Mouse (Mus musculus) forebrain, embryonic 16.5 days (tissue): ENCODE data around the gene Hdhd5. TPM values are rescaled to one million over a fixed set of nuclear protein-coding genes. Genes with fewer than 3 reads are reported as not detected.
A peak's percentile ranks its signal among the peaks of the same experiment; 100 is the strongest.

Experiments used
- ATAC-seq: fragments of 200-750 bp; cut with Nextera tagmentation; 2 replicates; pipeline ENCODE4 v1.8.0; 2017; ENCODE audit warnings: mild to moderate bottlenecking, moderate library complexity
- H3K27ac ChIP-seq: fragments of 300-500 bp; sonication (generic); 2 replicates; pipeline ENCODE4 v1.5.1; 2014; ENCODE audit warnings: low read length, control low read depth
- H3K27me3 ChIP-seq: fragments of 300-500 bp; sonication (generic); replicated peaks from 2 replicates; pipeline ENCODE4 v1.6.1; 2014; ENCODE audit warnings: low read length; ENCODE audit not compliant: control insufficient read depth, insufficient read depth
- H3K36me3 ChIP-seq: fragments of 300-500 bp; sonication (generic); 2 replicates; pipeline ENCODE4 v1.6.1; 2014; ENCODE audit not compliant: control insufficient read depth, insufficient read depth
- H3K4me1 ChIP-seq: fragments of 300-500 bp; sonication (generic); replicated peaks from 2 replicates; pipeline ENCODE4 v1.6.1; 2014; ENCODE audit warnings: low read length; ENCODE audit not compliant: control insufficient read depth, insufficient read depth
- H3K4me2 ChIP-seq: fragments of 300-500 bp; sonication (generic); 2 replicates; pipeline ENCODE4 v1.6.1; 2014; ENCODE audit warnings: mild to moderate bottlenecking, low read length, control low read depth
- H3K4me3 ChIP-seq: fragments of 300-500 bp; sonication (generic); replicated peaks from 2 replicates; pipeline ENCODE4 v1.5.1; 2014; ENCODE audit warnings: mild to moderate bottlenecking, low read length, control low read depth
- H3K9ac ChIP-seq: fragments of 300-500 bp; sonication (generic); replicated peaks from 2 replicates; pipeline ENCODE4 v1.6.1; 2014; ENCODE audit warnings: low read depth, low read length, control low read depth
- H3K9me3 ChIP-seq: fragments of 300-500 bp; sonication (generic); 2 replicates; pipeline ENCODE4 v1.6.1; 2016; ENCODE audit warnings: low read length; ENCODE audit not compliant: control insufficient read depth
- WGBS: fragments of 180-500 bp; shearing (Covaris S2); extraction: QIAGEN DNeasy Blood & Tissue Kit; methylation state at CpG from one replicate; pipeline ENCODE4 v1.1.7; 2014; 5-methylcytosine and 5-hydroxymethylcytosine counted together
- polyA plus RNA-seq: library from polyadenylated mRNA; unstranded; fragments of >200 nt; fragmentation: Nextera tagmentation; extraction: Ambion mirVana; gene quantifications from 2 replicates; pipeline ENCODE4 v1.2.1, GENCODE M21; 2015

Hdhd5 gene
- polyA plus RNA-seq, 1 experiment from 2014 or later, result 15.3 TPM

DNA sequence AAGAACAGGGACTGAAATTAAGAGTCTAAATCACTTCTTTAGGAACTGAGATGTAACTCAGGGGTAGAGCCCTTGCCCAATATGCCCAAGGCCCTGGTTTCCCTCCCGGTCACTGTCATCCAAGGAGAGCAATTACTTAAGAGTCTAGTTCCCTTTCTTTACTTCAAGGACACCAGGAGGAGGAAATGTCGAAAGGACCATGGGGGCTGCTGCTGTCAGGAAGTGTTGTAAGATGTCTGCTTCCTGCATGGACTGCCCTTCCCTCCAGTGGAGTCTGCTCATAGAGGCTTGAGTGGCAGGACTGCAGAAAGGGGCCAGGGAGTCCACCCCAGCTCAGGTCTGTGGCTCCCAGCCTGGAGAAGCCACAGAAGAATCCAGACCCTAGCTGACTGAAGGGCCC, 51.8 kb downstream of the Hdhd5 start:
- H3K4me2 ChIP-seq, result no peak overlapping the region
- H3K36me3 ChIP-seq, result no peaks in the 10 kb centered on the region
- no peak overlapping the region for H3K9ac ChIP-seq

DNA sequence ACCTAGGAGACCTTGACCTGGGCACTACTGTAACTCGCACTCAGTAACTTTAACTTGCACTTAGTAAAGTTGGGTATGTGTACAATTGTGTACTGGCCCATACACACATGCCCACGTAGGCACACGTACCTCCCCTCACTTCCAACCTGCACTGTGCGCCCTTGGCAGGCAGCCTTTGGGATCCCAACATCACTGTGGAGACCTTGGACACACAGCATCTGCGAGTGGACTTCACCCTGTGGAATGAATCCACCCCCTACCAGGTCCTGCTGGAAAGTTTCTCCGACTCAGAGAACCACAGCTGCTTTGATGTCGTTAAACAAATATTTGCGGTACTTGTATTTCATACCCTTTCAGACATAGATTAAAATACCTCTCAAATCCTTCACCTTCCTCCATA, 55.8 kb downstream of the Hdhd5 start:
- H3K9me3 ChIP-seq, result no peaks in the 10 kb centered on the region
- H3K4me2 ChIP-seq, result no peak overlapping the region
- no peaks in the 10 kb centered on the region for H3K27me3 ChIP-seq
- ATAC-seq, result no peak
- no peak overlapping the region for H3K27ac ChIP-seq
- no peak overlapping the region for H3K9ac ChIP-seq
- peaks cover 23% of the 10 kb centered on the region for H3K4me1 ChIP-seq
- WGBS, result 82% methylated on average over 8 of the region's 8 CpGs
- no peak overlapping the region for H3K4me3 ChIP-seq
- H3K36me3 ChIP-seq, result no peaks in the 10 kb centered on the region

More for the DNA sequence above, 51.8 kb downstream of the Hdhd5 start:
- Histone ChIP-seq H3K27me3 (no peaks in the 10 kb centered on the region), H3K27ac (no peak overlapping the region), H3K4me1 (no peaks in the 10 kb centered on the region), H3K9me3 (no peaks in the 10 kb centered on the region), H3K4me3 (no peak overlapping the region)
- 87% methylated on average over 2 of the region's 2 CpGs for WGBS
- ATAC-seq, result no peak

DNA sequence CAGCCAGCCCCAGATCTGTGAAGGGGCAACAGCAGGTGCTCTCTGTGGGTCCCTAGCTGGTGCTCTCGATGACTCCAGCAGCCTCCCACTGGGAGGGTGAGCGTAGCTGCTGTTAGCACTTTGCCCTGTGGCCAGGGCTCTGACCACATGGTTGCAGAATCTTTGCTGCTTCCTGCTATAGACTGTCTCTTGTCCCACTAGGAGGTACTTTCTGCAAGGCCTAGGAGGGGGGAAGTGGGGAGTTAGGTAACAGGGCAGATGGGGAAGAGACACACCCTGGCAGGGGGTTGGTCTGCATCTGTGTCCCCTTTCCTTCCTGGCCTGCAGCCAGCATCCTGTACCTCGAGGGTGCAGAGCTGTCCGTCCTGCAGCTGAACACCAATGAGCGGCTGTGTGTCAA, 57.7 kb downstream of the Hdhd5 start:
- whole genome bisulfite sequencing, result 32% methylated on average over 5 of the region's 5 CpGs
- Histone ChIP-seq H3K27ac (no peak overlapping the region), H3K4me1 (peaks cover 23% of the 10 kb centered on the region), H3K4me3 (no peak overlapping the region), H3K4me2 (no peak overlapping the region), H3K9ac (no peak overlapping the region), H3K27me3 (no peaks in the 10 kb centered on the region), H3K36me3 (no peaks in the 10 kb centered on the region), H3K9me3 (no peaks in the 10 kb centered on the region)
- no peak for ATAC-seq

DNA sequence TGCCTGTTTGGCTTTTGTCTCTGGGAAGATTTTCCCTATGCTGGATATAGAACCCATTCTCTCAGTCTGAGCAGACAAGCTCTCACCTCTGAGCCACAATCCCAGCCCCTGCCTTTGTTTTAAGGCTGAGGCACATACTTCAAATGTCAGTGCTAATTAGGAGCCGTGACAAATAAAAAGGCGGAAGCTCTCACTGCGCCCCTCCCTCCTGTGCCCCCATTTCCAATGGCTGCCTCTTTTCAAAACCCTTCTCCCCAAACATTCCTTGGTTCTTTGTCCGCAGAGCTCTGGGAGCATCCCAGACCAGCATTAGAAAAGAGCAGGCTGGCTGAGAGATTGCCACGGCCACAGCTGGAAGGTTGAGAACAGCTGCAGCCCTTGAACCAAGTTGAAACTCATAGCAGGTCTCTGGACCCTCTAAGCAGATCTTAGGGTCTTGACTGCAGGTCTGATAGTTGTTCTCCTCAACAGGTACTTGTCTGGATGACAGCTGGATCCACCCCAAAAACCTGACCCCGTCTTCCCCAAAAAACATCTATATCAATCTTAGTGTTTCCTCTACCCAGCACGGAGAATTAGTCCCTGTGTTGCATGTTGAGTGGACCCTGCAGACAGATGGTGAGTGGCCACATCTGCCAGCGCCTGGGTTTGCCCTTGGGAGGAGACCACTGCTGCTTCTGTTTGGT, 58.5 kb downstream of the Hdhd5 start:
- 15% methylated on average over 8 of the region's 8 CpGs for WGBS
- Histone ChIP-seq H3K4me1 (peaks cover 23% of the 10 kb centered on the region), H3K9me3 (no peaks in the 10 kb centered on the region), H3K36me3 (no peaks in the 10 kb centered on the region), H3K27ac (peak overlapping the region; percentile 77), H3K4me2 (peak overlapping the region; percentile 18; the same call in 1 of the 2 replicates), H3K27me3 (no peaks in the 10 kb centered on the region), H3K4me3 (no peak overlapping the region), H3K9ac (no peak overlapping the region)
- ATAC-seq, result peak; percentile 70

DNA sequence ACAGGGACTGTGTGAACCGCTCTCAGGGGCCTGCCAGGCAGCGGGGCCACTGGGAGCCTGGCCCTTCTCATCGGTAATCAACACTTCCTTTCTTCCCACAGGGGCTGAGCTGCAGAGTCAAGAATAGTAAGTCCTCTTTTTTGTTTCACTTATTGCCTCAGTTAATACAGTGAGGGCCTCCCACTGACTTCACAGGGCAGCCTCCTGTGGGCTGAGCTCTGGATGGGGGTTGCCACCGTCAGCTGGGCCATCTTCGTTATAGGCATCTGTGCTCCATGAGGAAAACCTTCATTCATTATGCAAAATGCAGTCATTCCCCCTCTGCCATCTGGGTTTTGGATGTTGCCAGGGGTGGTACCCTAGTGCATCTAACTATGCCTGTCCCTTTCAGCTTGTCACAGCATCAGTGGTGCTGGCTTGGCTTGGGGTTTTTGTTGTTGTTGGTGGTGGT, 59.1 kb downstream of the Hdhd5 start:
- Histone ChIP-seq H3K27me3 (no peaks in the 10 kb centered on the region), H3K4me1 (peaks cover 23% of the 10 kb centered on the region), H3K9me3 (no peaks in the 10 kb centered on the region), H3K4me3 (no peak overlapping the region), H3K9ac (peak overlapping the region; percentile 22; the same call in 1 of the 2 replicates), H3K27ac (peak overlapping the region; percentile 77), H3K4me2 (no peak overlapping the region), H3K36me3 (no peaks in the 10 kb centered on the region)
- 2% methylated on average over 5 of the region's 5 CpGs for WGBS
- peak; percentile 89 for ATAC-seq

DNA sequence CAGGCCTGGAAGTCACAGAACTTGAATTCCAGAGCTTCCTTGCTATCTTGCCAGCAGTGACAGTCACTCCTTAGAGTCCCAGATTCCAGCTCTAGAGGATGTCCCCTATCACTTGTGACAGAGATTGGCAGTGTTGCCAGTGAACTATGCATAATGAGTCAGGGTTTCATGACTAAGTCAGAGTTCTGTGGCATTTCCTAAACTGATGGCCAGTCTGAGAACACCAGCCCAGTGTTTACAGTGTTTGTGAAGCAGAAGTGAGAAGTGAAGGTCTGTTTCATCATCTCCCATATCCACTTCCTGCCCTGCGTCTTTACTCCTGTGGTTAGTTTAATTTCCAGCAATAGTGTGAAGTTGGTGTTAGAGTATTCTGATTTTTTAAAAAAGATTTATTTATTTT, 60.5 kb downstream of the Hdhd5 start:
- Histone ChIP-seq H3K27me3 (no peaks in the 10 kb centered on the region), H3K9me3 (no peaks in the 10 kb centered on the region), H3K4me1 (peaks cover 23% of the 10 kb centered on the region), H3K4me3 (no peak overlapping the region), H3K9ac (no peak overlapping the region), H3K4me2 (no peak overlapping the region), H3K36me3 (no peaks in the 10 kb centered on the region), H3K27ac (no peak overlapping the region)
- 89% methylated on average over 1 of the region's 1 CpGs for WGBS
- no peak for ATAC-seq

DNA sequence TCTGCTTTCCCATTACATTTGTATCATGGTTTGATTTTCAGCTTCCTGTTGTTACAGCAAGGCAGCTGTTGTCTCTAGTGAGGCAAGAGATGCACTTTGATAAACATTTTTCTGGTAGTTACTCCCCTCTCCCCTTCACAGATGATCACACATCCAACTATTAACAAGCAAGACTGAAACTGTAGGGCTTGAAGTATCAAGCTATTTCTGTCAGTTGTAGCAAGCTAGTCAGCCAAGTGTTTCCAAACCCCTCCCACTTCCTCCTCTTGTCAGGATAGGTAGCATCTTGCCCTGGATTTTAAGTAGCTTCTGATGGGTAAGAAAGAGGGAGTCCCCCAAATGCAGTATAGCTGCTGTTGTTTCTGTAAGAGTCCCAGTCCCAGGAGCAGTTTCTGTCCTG, 61.3 kb downstream of the Hdhd5 start:
- Histone ChIP-seq H3K4me3 (no peak overlapping the region), H3K4me2 (no peak overlapping the region)
- no peak for ATAC-seq

DNA sequence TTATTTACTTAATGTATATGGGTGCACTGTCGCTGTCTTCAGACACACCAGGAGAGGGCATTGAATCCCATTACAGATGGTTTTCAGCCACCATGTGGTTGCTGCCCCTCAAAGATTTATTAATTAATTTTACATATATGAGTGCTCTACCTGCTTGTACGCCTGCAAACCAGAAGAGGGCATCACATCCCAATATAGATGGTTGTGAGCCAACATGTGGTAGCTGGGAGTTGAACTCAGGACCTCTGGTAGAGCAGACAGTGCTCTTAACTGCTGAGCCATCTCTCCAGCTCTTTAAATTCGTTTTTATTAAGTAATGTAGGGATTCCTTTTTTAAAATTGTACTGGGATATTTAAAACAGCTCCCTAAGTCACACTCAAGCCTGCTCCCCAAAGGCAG, 61.9 kb downstream of the Hdhd5 start:
- peaks cover 23% of the 10 kb centered on the region for H3K4me1 ChIP-seq
- no peak for ATAC-seq
- WGBS, result 73% methylated on average over 3 of the region's 3 CpGs
- no peaks in the 10 kb centered on the region for H3K36me3 ChIP-seq
- no peak overlapping the region for H3K4me3 ChIP-seq
- H3K9me3 ChIP-seq, result no peaks in the 10 kb centered on the region
- H3K9ac ChIP-seq, result no peak overlapping the region
- H3K27me3 ChIP-seq, result no peaks in the 10 kb centered on the region; the same call in none of the 2 replicates
- H3K4me2 ChIP-seq, result no peak overlapping the region
- no peak overlapping the region for H3K27ac ChIP-seq

More for the DNA sequence above, 61.3 kb downstream of the Hdhd5 start:
- Histone ChIP-seq H3K9me3 (no peaks in the 10 kb centered on the region), H3K27ac (no peak overlapping the region), H3K27me3 (no peaks in the 10 kb centered on the region; the same call in 1 of the 2 replicates), H3K4me1 (peaks cover 23% of the 10 kb centered on the region), H3K36me3 (no peaks in the 10 kb centered on the region), H3K9ac (no peak overlapping the region)

DNA sequence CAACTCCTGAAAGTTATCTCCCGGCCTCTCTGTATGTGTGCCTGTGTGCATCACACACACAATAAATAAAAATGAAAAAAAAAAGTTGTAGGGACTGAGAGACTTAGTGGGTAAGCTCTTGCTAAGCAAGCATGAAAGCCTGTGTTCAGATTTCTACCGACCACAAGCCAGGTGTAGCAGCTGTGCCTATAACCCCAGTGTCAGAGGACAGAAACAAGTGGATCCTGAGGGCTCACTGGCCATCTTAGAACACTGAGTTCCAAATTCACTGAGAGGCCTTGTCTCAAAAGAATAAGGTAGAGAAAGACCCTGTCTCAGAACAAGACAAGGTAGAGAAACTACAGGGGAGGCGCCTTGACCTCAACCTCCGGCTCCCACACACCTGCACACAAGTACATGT, 62.9 kb downstream of the Hdhd5 start:
- H3K9me3 ChIP-seq, result no peaks in the 10 kb centered on the region
- no peak overlapping the region for H3K4me2 ChIP-seq
- no peak for ATAC-seq
- H3K27me3 ChIP-seq, result peaks cover 6% of the 10 kb centered on the region
- no peak overlapping the region for H3K4me3 ChIP-seq
- WGBS, result 96% methylated on average over 4 of the region's 4 CpGs
- peaks cover 27% of the 10 kb centered on the region for H3K4me1 ChIP-seq
- no peak overlapping the region for H3K27ac ChIP-seq
- H3K36me3 ChIP-seq, result no peaks in the 10 kb centered on the region
- no peak overlapping the region for H3K9ac ChIP-seq
